Mouse (Mus musculus): ENCODE measurements around the gene Psmb11.

DNA sequence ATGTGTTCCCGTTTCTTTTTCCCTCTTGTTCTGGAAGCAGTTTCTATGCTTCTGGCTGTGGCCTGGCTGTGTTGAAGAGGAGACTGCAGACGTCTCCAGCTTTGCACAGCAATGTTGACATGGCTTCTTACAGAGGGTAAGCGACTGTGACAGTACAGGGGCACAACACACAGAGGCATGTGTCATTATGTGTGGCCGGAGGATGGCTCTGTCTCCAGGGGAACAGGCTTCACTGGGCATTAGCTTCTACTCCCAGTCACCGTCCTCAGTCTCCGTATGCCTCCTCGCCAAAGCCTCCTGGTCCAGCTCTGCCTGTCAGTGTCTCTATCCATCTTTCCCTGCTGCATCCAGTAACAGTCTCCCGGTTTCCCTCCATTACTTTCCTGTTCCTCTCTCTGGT lies 14.0 kb upstream of the Psmb11 start:
- TF ChIP-seq POLR2A (IDR thresholded peaks at IDR 0.05; ENCODE audit: control insufficient read depth, low read depth, low read length) (no peak), CTCF (IDR thresholded peaks at IDR 0.05; ENCODE audit: control insufficient read depth, insufficient read depth, insufficient replicate concordance, low read depth, low read length) (no peak)
